Mouse (Mus musculus) retina, postnatal 1 day (tissue): ENCODE data around the gene Gm11034.

Experiments
- DNase-seq: peaks from one replicate; pipeline ENCODE4 v3.0.0-alpha.2; 2012

The Gm11034 gene

GRCm38 (mm10) chr8:72213536-72213935, at the start of gene Gm11034:
Gm11034 (minus strand) TSS chr8:72213636.
- DNase-seq, result no peak

GRCm38 (mm10) chr8:72262756-72263155, 49.3 kb upstream of the Gm11034 start:
- DNase-seq, result no peak

DNA sequence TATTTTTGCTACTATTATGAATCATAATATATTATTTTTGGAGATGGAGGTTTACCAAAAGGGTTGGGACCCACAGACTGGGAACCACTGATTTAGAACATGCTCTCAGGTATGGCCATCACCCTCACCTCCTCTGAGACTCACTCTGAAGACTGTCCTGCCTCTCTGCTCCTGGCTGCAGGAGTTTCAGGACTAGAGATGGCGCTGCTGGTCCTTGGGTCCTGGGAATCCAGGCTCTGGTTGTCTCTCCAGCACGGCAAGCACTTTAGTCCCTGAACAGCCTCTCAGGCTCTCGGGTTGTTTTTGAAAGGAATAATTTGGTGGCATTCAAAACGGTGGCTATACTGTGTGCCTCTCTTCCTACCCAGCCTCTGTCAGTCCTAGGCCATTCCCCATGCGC, 48.4 kb upstream of the Gm11034 start:
- no peak for DNase-seq

- DNase-seq, result no peak
These were observed 48.0 kb upstream of the Gm11034 start for GRCm38 (mm10) chr8:72261431-72261830.

DNA sequence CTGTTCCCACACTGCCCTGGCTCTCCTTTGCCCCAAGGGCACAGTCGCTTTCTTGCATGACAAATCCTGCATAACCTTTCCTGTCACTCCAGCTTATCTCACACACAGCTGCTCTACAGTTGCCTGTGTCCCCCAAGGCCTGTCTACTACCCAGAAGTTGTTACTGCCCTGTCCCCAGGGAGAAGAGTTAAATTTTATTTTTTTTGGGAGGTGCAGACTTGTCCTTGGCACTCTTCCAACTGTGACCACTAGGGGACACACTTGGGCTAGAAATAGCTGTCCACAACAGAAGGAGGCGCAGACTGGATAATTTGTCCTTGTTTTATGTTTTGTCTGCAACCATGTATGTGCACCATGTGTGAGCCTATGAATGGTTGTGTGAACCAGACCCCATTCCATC, 47.6 kb upstream of the Gm11034 start:
- peak; percentile 83 for DNase-seq

DNA sequence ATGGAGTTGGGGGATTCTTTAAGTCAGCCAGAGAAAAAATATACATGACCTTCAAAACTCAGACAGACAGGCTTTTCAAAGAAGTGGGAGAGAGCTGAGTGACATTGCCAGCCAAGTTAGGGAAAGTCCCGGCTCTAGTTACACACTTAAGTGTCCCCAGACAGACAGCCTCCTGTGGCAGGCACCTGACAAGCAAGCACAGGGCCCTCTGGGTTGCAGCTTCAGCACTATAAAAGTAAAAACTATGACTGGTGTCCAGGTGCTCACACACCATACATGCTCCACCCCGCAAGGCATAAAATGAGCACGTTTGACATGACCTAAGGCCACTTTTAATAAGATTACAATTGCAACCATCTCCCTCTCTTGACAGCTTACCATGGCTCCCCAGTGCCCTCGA, 47.1 kb upstream of the Gm11034 start:
- DNase-seq, result no peak

DNA sequence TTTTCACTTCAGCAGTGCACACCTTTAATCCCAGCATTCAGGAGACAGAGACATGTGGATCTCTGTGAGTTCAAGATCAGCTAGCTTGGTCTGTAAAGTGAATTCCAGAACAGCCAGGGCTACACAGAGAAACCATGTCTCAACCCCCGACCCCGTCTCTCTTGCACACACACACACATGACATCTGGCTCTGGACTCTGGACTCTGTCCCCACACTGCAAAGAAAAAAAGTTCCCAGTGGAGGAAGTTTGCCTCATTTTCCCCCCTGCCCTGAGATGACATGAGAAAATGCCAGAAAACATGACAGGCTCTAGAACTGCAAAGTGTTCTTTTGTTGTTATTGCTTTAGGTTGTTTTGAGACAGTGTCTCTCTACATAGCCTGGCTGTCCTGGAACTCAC, 46.4 kb upstream of the Gm11034 start:
- no peak for DNase-seq

- no peak for DNase-seq
These were observed 44.4 kb upstream of the Gm11034 start for GRCm38 (mm10) chr8:72257902-72258238.

GRCm38 (mm10) chr8:72257171-72257901, 43.9 kb upstream of the Gm11034 start:
- peak; percentile 60 for DNase-seq

DNA sequence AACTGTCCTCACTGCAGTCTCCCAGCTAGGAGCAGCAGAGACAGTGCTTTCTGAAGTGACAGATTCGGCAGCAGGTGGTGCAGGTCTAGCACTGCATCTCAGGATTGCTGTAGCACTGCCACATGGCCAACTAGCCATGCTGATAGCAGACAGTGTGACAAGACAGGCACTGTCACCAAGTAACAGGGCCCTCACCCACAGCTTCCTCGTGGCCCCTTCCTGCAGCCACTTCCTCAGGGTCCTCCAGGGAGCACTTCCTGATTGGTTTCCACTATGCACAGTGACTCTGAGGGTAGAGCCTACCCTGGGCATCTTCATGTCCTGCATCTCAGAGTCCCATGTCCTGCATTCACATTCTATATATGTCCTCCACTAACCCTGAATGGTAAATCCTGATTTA, 31.2 kb upstream of the Gm11034 start:
- no peak for DNase-seq

DNA sequence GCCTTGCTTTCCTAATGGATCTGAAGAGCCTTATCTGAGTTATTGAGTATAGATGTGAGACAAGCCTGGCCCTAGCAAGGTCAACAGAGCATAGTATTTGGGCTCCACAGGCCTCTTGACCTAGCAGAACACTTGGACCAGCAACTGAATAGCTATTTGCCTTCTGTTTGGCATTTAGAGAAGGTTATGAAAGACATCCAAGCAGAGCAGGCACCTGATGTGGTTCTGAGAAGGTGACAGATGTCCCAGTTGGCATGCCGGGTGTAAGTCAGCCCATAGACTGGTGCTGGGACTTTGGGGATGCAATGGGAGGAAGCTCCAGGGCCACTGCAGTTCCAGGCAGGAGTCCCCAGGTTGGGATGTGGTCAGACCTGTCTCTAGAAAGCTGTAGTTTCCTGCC, 28.8 kb upstream of the Gm11034 start:
- no peak for DNase-seq

DNA sequence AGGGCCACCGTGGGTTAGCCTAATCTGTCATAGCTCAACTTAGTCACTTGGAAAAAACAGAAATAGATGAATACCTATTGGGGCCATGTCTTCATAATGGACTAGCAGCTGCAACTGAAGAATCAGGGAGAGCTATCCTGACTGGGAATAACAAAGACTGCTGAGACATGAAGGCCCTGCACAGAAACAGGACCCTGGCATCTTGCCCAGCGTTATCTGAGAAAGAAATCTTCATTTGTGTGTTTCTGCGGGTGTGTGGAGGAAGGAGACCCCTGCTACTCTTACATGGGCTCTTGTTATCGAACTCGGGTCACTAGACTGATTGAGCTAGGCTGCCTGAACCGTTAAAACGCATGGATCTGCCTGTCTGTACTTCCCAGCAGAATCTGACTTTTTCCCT, 27.5 kb upstream of the Gm11034 start:
- DNase-seq, result no peak

DNA sequence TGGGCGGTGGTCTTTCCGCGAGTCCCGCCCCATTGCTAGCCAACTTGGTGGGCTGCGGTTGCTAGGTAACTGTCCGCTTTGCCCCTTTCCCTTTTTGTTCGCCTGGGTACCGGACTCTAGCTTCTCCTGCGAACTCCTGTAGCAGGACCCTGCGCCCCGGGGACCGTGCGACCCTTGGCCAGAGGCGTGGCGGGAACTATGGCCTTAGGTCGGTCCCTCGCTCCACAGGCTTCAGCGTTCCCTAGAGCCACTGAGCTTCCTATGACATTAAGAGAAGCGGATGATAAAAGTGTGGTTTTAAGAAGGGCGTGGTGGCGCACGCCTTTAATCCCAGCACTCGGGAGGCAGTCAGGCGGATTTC, 26.9 kb upstream of the Gm11034 start:
- no peak for DNase-seq

- DNase-seq, result peak; percentile 99
These were observed 26.3 kb upstream of the Gm11034 start, which contains the start of gene Ap1m1 for GRCm38 (mm10) chr8:72239499-72240402. Ap1m1 (plus strand) TSS chr8:72240018.

GRCm38 (mm10) chr8:72222656-72223055, 9.2 kb upstream of the Gm11034 start:
- DNase-seq, result no peak

DNA sequence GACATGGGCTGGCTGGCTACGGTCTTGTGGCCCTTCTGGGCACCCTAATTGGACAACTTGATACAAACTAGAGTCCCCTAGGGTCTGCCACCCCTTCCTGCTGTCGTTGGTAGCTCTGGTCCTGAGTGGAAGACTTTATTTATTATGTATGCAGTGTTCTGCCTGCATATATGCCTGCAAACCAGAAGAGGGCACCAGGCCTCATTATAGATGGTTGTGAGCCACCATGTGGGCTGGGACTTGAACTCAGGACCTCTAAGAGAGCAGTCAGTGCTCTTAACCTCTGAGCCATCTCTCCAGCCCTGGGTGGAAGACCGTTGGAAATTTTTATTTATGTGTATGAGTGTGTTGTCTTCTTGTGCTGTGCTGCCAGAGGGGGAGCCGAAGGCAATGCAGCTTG, 7.3 kb upstream of the Gm11034 start:
- DNase-seq, result no peak

GRCm38 (mm10) chr8:72219541-72220363, 6.3 kb upstream of the Gm11034 start, which contains the start of gene Fam32a:
Fam32a (plus strand) TSS chr8:72219730.
- peak; percentile 98 for DNase-seq

DNA sequence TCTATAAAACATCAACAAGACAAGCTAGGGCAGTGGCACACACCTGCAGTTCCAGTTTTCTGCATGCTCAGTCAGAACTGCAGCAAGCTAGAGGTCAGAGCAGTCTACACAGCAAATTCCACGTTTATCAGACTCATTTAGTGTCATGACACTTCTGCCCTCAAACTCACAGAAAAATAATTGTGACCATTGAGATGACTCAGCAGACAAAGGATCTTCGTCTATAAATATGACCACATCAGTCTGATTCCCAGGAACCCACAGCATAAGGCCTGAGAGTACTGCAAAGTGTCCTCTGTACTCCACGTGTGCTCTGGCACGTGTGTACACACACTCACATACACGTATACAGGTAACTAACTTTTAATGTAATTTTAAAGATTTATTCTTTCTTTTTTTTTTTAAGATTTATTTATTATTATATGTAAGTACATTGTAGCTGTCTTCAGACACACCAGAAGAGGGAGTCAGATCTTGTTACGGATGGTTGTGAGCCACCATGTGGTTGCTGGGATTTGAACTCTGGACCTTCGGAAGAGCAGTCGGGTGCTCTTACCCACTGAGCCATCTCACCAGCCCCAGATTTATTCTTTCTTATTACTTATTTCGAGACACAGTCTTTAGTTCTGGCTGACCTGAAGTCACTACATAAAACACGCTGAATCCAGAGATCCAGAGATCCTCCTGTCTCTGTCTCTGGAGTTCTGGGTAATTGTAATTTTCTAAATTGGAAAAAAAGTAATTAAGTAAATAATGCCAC, 5.5 kb upstream of the Gm11034 start:
- DNase-seq, result no peak

GRCm38 (mm10) chr8:72215871-72216270, 2.4 kb upstream of the Gm11034 start:
- no peak for DNase-seq

GRCm38 (mm10) chr8:72215060-72215459, 1.6 kb upstream of the Gm11034 start:
- no peak for DNase-seq

GRCm38 (mm10) chr8:72212751-72213150, 685 bp downstream of the Gm11034 start, which contains the start of gene Cib3:
Cib3 (minus strand) TSS chr8:72212837.
- no peak for DNase-seq

DNA sequence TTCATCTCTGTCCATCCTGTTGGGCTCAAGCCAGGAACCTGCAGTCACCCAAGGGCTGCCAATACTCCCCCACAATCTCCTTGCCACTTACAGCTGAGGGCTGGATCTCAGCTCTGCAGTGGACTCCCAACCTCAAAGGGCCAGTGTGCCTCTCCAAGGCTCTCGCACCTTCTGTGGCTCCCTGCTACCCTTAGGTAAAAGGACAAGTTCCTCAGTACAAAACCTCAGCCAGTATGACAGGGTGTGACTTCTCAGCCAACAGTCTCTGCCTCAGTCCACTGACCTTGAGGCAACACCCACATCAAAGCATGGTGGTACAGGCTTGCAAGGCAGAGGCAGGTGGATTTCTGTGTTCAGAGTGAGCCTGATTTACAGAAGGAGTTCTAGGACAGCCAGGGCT, 1.6 kb downstream of the Gm11034 start:
- DNase-seq, result no peak
